Mouse (Mus musculus) liver, adult 2 months (tissue): ENCODE data around the gene Fam174b. TPM values are rescaled to one million over a fixed set of nuclear protein-coding genes. Genes with fewer than 3 reads are reported as not detected.

Source experiments
- DNase-seq: peaks from one replicate; pipeline ENCODE4 v3.0.0-alpha.2; 2011; ENCODE audit warnings: low read depth, low spot score; ENCODE audit errors: extremely low read depth
- H3K27ac ChIP-seq: fragments of 200-500 bp; replicated peaks from 2 replicates; pipeline ENCODE4 v1.5.1; 2012; ENCODE audit warnings: low read depth, mild to moderate bottlenecking, control low read depth, inconsistent platforms, low read length; ENCODE audit not compliant: insufficient read depth
- H3K27me3 ChIP-seq: fragments of 200-500 bp; 2 replicates; pipeline ENCODE4 v1.6.1; 2012; ENCODE audit warnings: mild to moderate bottlenecking, moderate library complexity, low read length, inconsistent platforms; ENCODE audit not compliant: control insufficient read depth, insufficient read depth
- H3K36me3 ChIP-seq: fragments of 200-500 bp; 2 replicates; pipeline ENCODE4 v1.6.1; 2012; ENCODE audit warnings: low read length, inconsistent platforms; ENCODE audit not compliant: control insufficient read depth, insufficient read depth
- H3K4me1 ChIP-seq: fragments of 200-500 bp; 2 replicates; pipeline ENCODE4 v1.6.1; 2011; ENCODE audit warnings: low read length; ENCODE audit not compliant: control insufficient read depth, insufficient read depth
- H3K4me3 ChIP-seq: fragments of 200-500 bp; 2 replicates; pipeline ENCODE4 v1.5.1; 2011; ENCODE audit warnings: low read depth, mild to moderate bottlenecking, control low read depth, low read length, moderate library complexity; ENCODE audit not compliant: insufficient read depth
- H3K79me2 ChIP-seq: fragments of 200-500 bp; 2 replicates; pipeline ENCODE4 v1.6.1; 2012; ENCODE audit warnings: inconsistent platforms, mild to moderate bottlenecking, low read length, moderate library complexity; ENCODE audit not compliant: control insufficient read depth, insufficient read depth
- H3K9ac ChIP-seq: fragments of 200-500 bp; 2 replicates; pipeline ENCODE4 v1.6.1; 2012; ENCODE audit warnings: low read depth, mild to moderate bottlenecking, control low read depth, inconsistent platforms, low read length
- CTCF ChIP-seq: fragments of 200-500 bp; IDR thresholded peaks from 2 replicates; pipeline ENCODE4 v1.5.1; 2011; ENCODE audit warnings: low read depth, low read length, control low read depth
- POLR2A ChIP-seq: fragments of 200-500 bp; IDR thresholded peaks from 2 replicates; pipeline ENCODE4 v1.6.1; 2011; ENCODE audit warnings: low read length, control low read depth; ENCODE audit not compliant: insufficient read depth; ENCODE audit errors: extremely low read depth
- WGBS: fragments of 180-500 bp; shearing (Covaris S2); methylation state at CpG from one replicate; pipeline ENCODE4 v1.1.7; 2018; 5-methylcytosine and 5-hydroxymethylcytosine counted together
- polyA plus RNA-seq: library from polyadenylated mRNA; depleted of rRNA; stranded (reverse); fragments of >200 nt; gene quantifications from 2 replicates; pipeline ENCODE4 v1.2.3, GENCODE M21; 2012
- total RNA-seq: library from RNA; depleted of rRNA; stranded (reverse); fragments of >200 nt; gene quantifications from 2 replicates; pipeline ENCODE4 v1.2.3, GENCODE M21; 2014

The Fam174b gene
- total and polyA plus RNA-seq, 2 experiments, result 2.3 to 2.5 TPM

DNA sequence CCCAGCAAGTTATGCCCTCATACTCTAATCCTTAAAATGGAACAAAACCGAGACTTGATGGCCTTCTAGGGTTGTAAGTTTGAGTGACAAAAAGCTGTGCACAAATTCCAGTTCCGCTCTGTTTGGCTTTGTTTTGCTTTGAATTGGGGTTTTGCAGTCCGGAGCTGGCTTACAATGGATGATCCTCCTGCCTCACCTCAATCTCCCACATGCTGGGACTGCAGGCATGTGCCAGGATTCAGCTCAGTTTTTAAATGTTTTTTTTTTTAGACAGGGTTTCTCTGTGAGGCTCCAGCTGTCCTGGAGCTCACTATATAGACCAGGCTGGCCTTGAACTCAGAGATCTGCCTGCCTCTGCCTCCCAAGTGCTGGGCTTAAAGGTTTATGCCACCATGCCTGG, 23.3 kb upstream of the Fam174b start:
- no peaks in the 10 kb centered on the region; the same call in 1 of the 2 replicates for H3K4me1 ChIP-seq
- TF ChIP-seq POLR2A (no peak), CTCF (no peak)
- H3K27ac ChIP-seq, result no peak overlapping the region
- no peak overlapping the region for H3K9ac ChIP-seq
- H3K4me3 ChIP-seq, result no peak overlapping the region
- WGBS, result 90% methylated on average over 3 of the region's 3 CpGs
- DNase-seq, result no peak
- H3K79me2 ChIP-seq, result no peaks in the 10 kb centered on the region
- no peaks in the 10 kb centered on the region for H3K36me3 ChIP-seq
- H3K27me3 ChIP-seq, result no peaks in the 10 kb centered on the region

DNA sequence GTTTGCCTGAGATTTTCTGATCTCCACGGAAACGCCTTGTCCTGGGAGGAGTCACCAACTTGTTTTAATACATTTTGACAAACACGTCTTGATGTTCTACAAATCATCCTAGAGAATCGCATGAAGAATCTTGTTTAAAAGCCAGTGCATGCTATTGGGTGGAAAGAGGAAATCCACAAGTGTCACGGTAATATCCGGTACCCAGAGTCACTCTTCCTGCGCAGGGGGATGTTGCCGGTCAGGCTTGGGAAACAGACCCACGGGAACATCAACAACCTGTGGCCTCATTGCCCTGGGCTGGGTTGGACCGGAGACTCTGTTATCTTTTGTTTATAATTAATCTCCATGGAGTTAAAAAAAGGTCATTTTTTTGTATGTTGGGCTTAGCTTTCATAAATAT, 22.1 kb upstream of the Fam174b start:
- 68% methylated on average over 10 of the region's 10 CpGs for whole genome bisulfite sequencing
- DNase-seq, result peak; percentile 5
- Histone ChIP-seq H3K79me2 (no peaks in the 10 kb centered on the region), H3K4me3 (no peak overlapping the region), H3K4me1 (no peaks in the 10 kb centered on the region; the same call in 1 of the 2 replicates), H3K36me3 (no peaks in the 10 kb centered on the region), H3K27me3 (no peaks in the 10 kb centered on the region), H3K27ac (peak overlapping the region; percentile 55), H3K9ac (no peak overlapping the region)
- TF ChIP-seq POLR2A, result no peak
- TF ChIP-seq CTCF, result no peak

DNA sequence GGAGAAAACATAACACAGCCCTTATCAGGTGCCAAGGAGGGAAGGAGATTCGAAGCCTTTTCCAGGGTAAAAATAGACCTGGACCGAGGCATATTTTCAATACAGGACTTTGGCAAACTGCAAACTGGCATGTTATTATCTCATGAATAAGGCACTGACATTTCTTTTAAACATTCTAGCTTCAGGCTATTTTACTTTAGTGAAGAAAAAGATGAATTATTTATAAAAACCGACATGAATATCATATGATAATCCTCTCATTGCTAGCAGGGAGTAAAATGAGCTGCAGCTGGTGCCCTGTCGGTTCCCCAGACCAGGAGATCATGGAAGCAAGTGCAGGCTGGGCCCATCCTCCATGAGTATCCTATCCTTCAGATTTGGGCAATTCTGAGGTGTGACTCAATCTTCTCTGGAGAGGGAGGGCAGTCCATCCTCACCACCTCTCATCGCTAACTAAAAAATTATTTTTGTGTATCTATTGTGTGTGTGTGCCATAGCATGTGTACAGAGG, 21.6 kb upstream of the Fam174b start:
- no peak overlapping the region for H3K4me3 ChIP-seq

DNA sequence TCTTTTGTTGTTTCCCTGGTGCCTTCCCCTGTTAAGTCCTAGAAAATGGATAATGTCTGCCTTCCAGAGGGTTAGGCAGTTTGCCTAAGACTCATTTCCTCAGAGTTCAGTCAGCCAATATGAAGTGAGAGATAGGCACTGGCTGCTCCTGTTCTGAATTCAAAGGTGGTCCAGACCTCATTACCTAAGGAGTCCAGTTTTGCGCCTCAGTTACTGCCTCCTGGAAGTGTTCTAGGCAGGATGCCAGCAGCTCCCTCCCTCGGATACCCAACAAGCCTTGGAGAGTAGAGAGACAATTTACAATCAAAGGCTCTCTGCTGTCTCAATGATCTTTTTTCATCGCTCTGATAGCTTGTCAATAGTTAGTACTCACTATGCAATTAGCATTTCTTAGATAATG, 19.1 kb upstream of the Fam174b start:
- WGBS, result 72% methylated on average over 3 of the region's 3 CpGs
- Histone ChIP-seq H3K27me3 (no peaks in the 10 kb centered on the region), H3K79me2 (no peaks in the 10 kb centered on the region), H3K9ac (no peak overlapping the region), H3K4me3 (no peak overlapping the region), H3K36me3 (no peaks in the 10 kb centered on the region), H3K4me1 (no peaks in the 10 kb centered on the region; the same call in 1 of the 2 replicates), H3K27ac (no peak overlapping the region)
- peak; percentile 1 for DNase-seq
- no peak for TF ChIP-seq POLR2A
- TF ChIP-seq CTCF, result no peak

More for the DNA sequence above, 21.6 kb upstream of the Fam174b start:
- Histone ChIP-seq H3K9ac (no peak overlapping the region), H3K36me3 (no peaks in the 10 kb centered on the region), H3K4me1 (no peaks in the 10 kb centered on the region; the same call in 1 of the 2 replicates), H3K79me2 (no peaks in the 10 kb centered on the region), H3K27me3 (no peaks in the 10 kb centered on the region), H3K27ac (no peak overlapping the region)
- TF ChIP-seq CTCF (no peak), POLR2A (no peak)
- WGBS, result 63% methylated on average over 5 of the region's 5 CpGs
- no peak for DNase-seq

DNA sequence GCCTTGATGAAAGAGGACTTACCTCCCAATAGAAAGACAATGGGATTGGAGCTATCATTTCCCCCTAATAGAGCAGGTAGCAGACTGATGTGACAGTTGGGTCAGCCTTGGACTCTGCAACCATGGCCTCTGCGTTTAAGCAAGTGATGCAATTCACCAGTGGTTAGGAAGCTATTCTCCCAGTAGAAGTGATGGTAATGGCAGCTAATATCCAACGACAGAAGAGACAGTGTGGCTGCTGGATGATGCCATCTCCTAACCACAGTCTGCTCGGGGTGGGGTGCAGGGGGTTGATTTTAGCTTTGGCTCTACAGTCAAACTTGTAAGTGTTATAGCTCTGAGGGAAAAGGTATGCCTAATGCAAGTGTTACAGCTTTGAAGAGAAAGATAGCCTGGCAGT, 18.3 kb upstream of the Fam174b start:
- Histone ChIP-seq H3K27me3 (no peaks in the 10 kb centered on the region), H3K4me1 (no peaks in the 10 kb centered on the region; the same call in 1 of the 2 replicates), H3K4me3 (no peak overlapping the region), H3K36me3 (no peaks in the 10 kb centered on the region), H3K27ac (no peak overlapping the region), H3K79me2 (no peaks in the 10 kb centered on the region), H3K9ac (no peak overlapping the region)
- TF ChIP-seq CTCF, result no peak
- no peak for TF ChIP-seq POLR2A
- 71% methylated on average over 3 of the region's 3 CpGs for WGBS
- no peak for DNase-seq

DNA sequence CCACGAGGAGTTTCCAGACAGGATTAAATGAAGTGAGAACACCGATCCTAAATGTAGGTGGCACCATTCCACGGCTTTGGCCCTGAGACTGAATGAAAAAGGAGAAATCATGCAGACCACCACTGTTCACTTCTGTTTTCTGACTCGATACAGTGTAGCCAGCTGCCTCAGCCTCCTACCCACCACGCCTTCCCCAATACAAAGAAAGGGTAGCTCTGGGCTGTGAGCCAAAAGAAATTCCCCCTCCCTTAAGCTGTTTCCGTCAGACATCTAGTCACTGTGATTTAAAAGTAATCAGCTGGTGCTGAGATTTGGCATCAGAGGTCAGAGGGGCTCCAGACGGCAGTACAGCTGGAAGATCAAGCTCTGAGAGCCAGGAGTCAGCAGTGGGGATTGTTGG, 10.2 kb upstream of the Fam174b start:
- no peaks in the 10 kb centered on the region for H3K4me1 ChIP-seq
- no peak overlapping the region for H3K27ac ChIP-seq
- H3K4me3 ChIP-seq, result no peak overlapping the region
- WGBS, result 48% methylated on average over 7 of the region's 7 CpGs
- H3K27me3 ChIP-seq, result no peaks in the 10 kb centered on the region
- TF ChIP-seq POLR2A (no peak), CTCF (no peak)
- no peaks in the 10 kb centered on the region for H3K79me2 ChIP-seq
- DNase-seq, result no peak
- H3K36me3 ChIP-seq, result no peaks in the 10 kb centered on the region
- no peak overlapping the region for H3K9ac ChIP-seq
